Mouse (Mus musculus): ENCODE results near the gene Rpusd1.

DNA sequence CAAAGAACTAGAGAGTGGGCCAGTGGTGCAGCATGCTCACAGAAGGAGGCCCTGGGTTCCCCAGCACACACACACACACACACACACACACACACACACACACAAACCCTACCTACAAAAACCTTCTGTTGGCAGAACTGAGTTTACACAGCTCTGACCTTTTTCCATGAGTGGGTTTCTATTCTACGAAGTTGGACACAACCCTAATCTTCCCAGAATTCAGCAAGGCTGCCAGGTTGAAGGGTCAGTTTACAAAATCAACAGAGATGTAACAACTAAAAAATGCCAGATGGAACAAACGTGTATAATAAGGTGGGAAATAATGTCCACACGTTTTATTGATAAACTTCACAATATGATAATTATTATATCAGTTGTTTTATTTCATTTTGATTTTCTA lies 30.2 kb downstream of the Rpusd1 start:
- no peak for TF ChIP-seq CTCF (IDR thresholded peaks at IDR 0.05; ENCODE audit: borderline replicate concordance, extremely low read depth, insufficient read depth, insufficient read length)
- TF ChIP-seq POLR2A (IDR thresholded peaks at IDR 0.05; ENCODE audit: borderline replicate concordance, extremely low read depth, insufficient read depth, insufficient read length, poor library complexity, severe bottlenecking), result no peak

All from brain, embryonic 14.5 days (tissue).